Mouse (Mus musculus) retina, embryonic 14.5 days (tissue): ENCODE measurements around the gene Myocd.

Experiments
- DNase-seq: peaks from one replicate; pipeline ENCODE4 v3.0.0-alpha.2; 2015; ENCODE audit warnings: low spot score

The Myocd gene

GRCm38 (mm10) chr11:65213806-65214205 lies 56.0 kb downstream of the Myocd start:
- no peak for DNase-seq

GRCm38 (mm10) chr11:65211701-65212100 lies 58.1 kb downstream of the Myocd start:
- DNase-seq = no peak

GRCm38 (mm10) chr11:65209441-65209840 lies 60.3 kb downstream of the Myocd start:
- DNase-seq = no peak

- peak; percentile 52 for DNase-seq
Observed at GRCm38 (mm10) chr11:65205306-65205705, 64.5 kb downstream of the Myocd start.

GRCm38 (mm10) chr11:65204651-65205050 lies 65.1 kb downstream of the Myocd start:
- DNase-seq = peak; percentile 68

GRCm38 (mm10) chr11:65203020-65203419 lies 66.8 kb downstream of the Myocd start:
- no peak for DNase-seq

- DNase-seq = no peak
Observed at GRCm38 (mm10) chr11:65202236-65202635, 67.6 kb downstream of the Myocd start.

GRCm38 (mm10) chr11:65198026-65198425 lies 71.8 kb downstream of the Myocd start:
- no peak for DNase-seq

GRCm38 (mm10) chr11:65197280-65197679 lies 72.5 kb downstream of the Myocd start:
- peak; percentile 89 for DNase-seq

- DNase-seq = no peak
Observed at GRCm38 (mm10) chr11:65186974-65187373, 82.8 kb downstream of the Myocd start.

- DNase-seq = no peak
Observed at GRCm38 (mm10) chr11:65185114-65185513, 84.7 kb downstream of the Myocd start.

- DNase-seq = no peak
Observed at GRCm38 (mm10) chr11:65170121-65170750, 99.6 kb downstream of the Myocd start.

GRCm38 (mm10) chr11:65162767-65163120 lies 107.0 kb downstream of the Myocd start, which contains the start of gene Arhgap44:
Arhgap44 (minus strand) TSS chr11:65162961.
- peak; percentile 78 for DNase-seq

GRCm38 (mm10) chr11:65161881-65162766 lies 107.7 kb downstream of the Myocd start:
- DNase-seq = no peak

- no peak for DNase-seq
Observed at GRCm38 (mm10) chr11:65160991-65161880, 108.6 kb downstream of the Myocd start.

- DNase-seq = no peak
Observed at GRCm38 (mm10) chr11:65159791-65160190, 110.0 kb downstream of the Myocd start, which contains the start of gene 1700086D15Rik. 1700086D15Rik (minus strand) TSS chr11:65159891.

- no peak for DNase-seq
Observed at GRCm38 (mm10) chr11:65158658-65158990, 111.2 kb downstream of the Myocd start.

- DNase-seq = no peak
Observed at GRCm38 (mm10) chr11:65157966-65158657, 111.7 kb downstream of the Myocd start.

- no peak for DNase-seq
Observed at GRCm38 (mm10) chr11:65153006-65153405, 116.8 kb downstream of the Myocd start.

GRCm38 (mm10) chr11:65148441-65148840 lies 121.3 kb downstream of the Myocd start:
- no peak for DNase-seq

GRCm38 (mm10) chr11:65142838-65143417 lies 126.9 kb downstream of the Myocd start:
- DNase-seq = no peak
